Mouse (Mus musculus) C2C12 (cell line): ENCODE measurements around the gene Dnajb13.

ENCODE experiments used
- CTCF ChIP-seq: IDR thresholded peaks from one replicate; pipeline ENCODE4 v1.5.1; 2011; ENCODE audit not compliant: control insufficient read depth, insufficient read depth, insufficient read length
- MAX ChIP-seq: IDR thresholded peaks from one replicate; pipeline ENCODE4 v1.6.1; 2011; ENCODE audit warnings: mild to moderate bottlenecking, control low read depth
- USF1 ChIP-seq: IDR thresholded peaks from one replicate; pipeline ENCODE4 v1.6.1; 2011; ENCODE audit warnings: low read depth, mild to moderate bottlenecking, control low read depth, moderate library complexity

DNA sequence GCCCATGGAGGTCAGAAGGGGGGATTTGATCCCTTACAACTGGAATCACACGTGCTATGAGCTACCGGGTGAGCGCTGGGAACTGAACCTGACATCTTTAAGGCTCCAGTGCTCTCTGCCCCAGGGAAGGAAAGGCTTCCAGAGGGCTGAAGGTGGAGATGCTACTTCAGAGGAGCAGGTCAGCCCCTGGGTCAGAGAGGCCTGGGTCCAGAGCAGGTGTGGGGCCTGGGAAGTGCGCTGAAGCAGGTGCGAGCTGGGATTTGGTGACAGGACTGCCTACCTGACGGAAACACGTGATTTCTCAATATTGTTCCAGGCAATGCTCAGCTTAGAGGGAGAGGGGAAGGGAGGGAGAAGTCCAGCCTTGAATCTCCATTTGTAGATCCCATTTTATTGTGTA lies 50.5 kb downstream of the Dnajb13 start:
- TF ChIP-seq CTCF (no peak), MAX (no peak), USF1 (no peak)
